ENCODE assay signal across 12 mouse cellular contexts in genomic region chr4:141942403-141942802, GRCm38 (mm10).
A peak's percentile ranks its signal among the peaks of the same experiment; 100 is the strongest.
DNase-seq lines count a peak whose midpoint lies in the region; ATAC-seq and TF ChIP-seq lines count a peak whose summit lies in the region.
"Had no signal": no experiment of that assay in that cellular context is flagged by ENCODE, and none has a peak within 500 bp of the region (broad histone marks: within the 10 kb centered on the region; RNA-seq: fewer than 3 reads in every experiment).

No protein-coding gene starts in this region.

- no peak overlapping the region for H3K9ac ChIP-seq in kidney, embryonic 14.5 days (ENCODE audit: low read depth, low read length)
- H3K9ac ChIP-seq in intestine, postnatal 0 days (ENCODE audit: low read depth, low read length): no peak overlapping the region
- H3K9ac ChIP-seq in stomach, embryonic 14.5 days (replicated peaks; ENCODE audit: low read depth, low read length): no peak overlapping the region
- H3K9ac ChIP-seq: embryonic facial prominence, embryonic 15.5 days; forebrain, postnatal 0 days had no signal

- 47% methylated on average over 11 of the region's 11 CpGs for WGBS in kidney, embryonic 14.5 days
- WGBS in embryonic facial prominence, embryonic 10.5 days: 71% methylated on average over 11 of the region's 11 CpGs
- WGBS in intestine, postnatal 0 days: 12% methylated on average over 11 of the region's 11 CpGs
- 8% methylated on average over 11 of the region's 11 CpGs for WGBS in stomach, embryonic 14.5 days

- H3K27me3 ChIP-seq in kidney, embryonic 14.5 days (ENCODE audit: control insufficient read depth, insufficient read depth, low read length): no peaks in the 10 kb centered on the region
- H3K27me3 ChIP-seq in embryonic facial prominence, embryonic 10.5 days (replicated peaks; ENCODE audit: low read depth, poor library complexity, severe bottlenecking): no peaks in the 10 kb centered on the region
- no peaks in the 10 kb centered on the region for H3K27me3 ChIP-seq in intestine, postnatal 0 days (replicated peaks; ENCODE audit: control insufficient read depth, insufficient read depth, low read length)
- H3K27me3 ChIP-seq in stomach, embryonic 14.5 days (ENCODE audit: control insufficient read depth, insufficient read depth, low read length): no peaks in the 10 kb centered on the region
- H3K27me3 ChIP-seq: embryonic facial prominence, embryonic 15.5 days; Patski had no signal

- 0 out of 2 replicates have a peak overlapping the region, but pooled peaks have one; percentile 10 for H3K4me2 ChIP-seq in kidney, embryonic 14.5 days (replicated peaks; ENCODE audit: low read depth, low read length)
- 0 out of 2 replicates have a peak overlapping the region, but pooled peaks have one; percentile 13 for H3K4me2 ChIP-seq in intestine, postnatal 0 days (replicated peaks; ENCODE audit: low read depth)
- no peak overlapping the region for H3K4me2 ChIP-seq in stomach, embryonic 14.5 days (replicated peaks; ENCODE audit: low read depth, low read length)
- H3K4me2 ChIP-seq: embryonic facial prominence, embryonic 15.5 days had no signal

- DNase-seq in kidney, adult 18-20 months: no peak
- DNase-seq in embryonic facial prominence, embryonic 10.5 days (ENCODE audit: low spot score): no peak
- no peak for DNase-seq in ovary, postnatal 14 days (ENCODE audit: low spot score)
- no peak for DNase-seq in urinary bladder, postnatal 14 days (ENCODE audit: low spot score)
- DNase-seq: cerebellum, adult 9-10 months; forebrain, postnatal 0 days; lung, adult 18-20 months had no signal

- no peak overlapping the region for H3K4me3 ChIP-seq in kidney, embryonic 14.5 days (ENCODE audit: low read length)
- no peak overlapping the region for H3K4me3 ChIP-seq in embryonic facial prominence, embryonic 10.5 days
- H3K4me3 ChIP-seq in intestine, postnatal 0 days (ENCODE audit: low read depth, low read length): no peak overlapping the region
- no peak overlapping the region for H3K4me3 ChIP-seq in stomach, embryonic 14.5 days (ENCODE audit: low read depth, low read length)
- H3K4me3 ChIP-seq: embryonic facial prominence, embryonic 15.5 days had no signal

- no peaks in the 10 kb centered on the region for H3K9me3 ChIP-seq in kidney, embryonic 14.5 days (ENCODE audit: control insufficient read depth, low read length)
- peaks cover 6% of the 10 kb centered on the region; the same call in 1 of the 2 replicates for H3K9me3 ChIP-seq in embryonic facial prominence, embryonic 10.5 days
- H3K9me3 ChIP-seq in intestine, postnatal 0 days (ENCODE audit: control insufficient read depth): no peaks in the 10 kb centered on the region
- H3K9me3 ChIP-seq in stomach, embryonic 14.5 days (ENCODE audit: control insufficient read depth, low read depth, low read length): no peaks in the 10 kb centered on the region
- H3K9me3 ChIP-seq: embryonic facial prominence, embryonic 15.5 days had no signal

- no peak overlapping the region for H3K27ac ChIP-seq in kidney, embryonic 14.5 days (ENCODE audit: low read depth, low read length)
- H3K27ac ChIP-seq in embryonic facial prominence, embryonic 10.5 days (replicated peaks): 0 out of 2 replicates have a peak overlapping the region, but pooled peaks have one; percentile 10
- no peak overlapping the region for H3K27ac ChIP-seq in intestine, postnatal 0 days (ENCODE audit: low read depth, low read length)
- no peak overlapping the region for H3K27ac ChIP-seq in stomach, embryonic 14.5 days (ENCODE audit: low read length)
- H3K27ac ChIP-seq: embryonic facial prominence, embryonic 15.5 days had no signal

- H3K36me3 ChIP-seq in kidney, embryonic 14.5 days (ENCODE audit: control insufficient read depth, insufficient read depth, low read length): no peaks in the 10 kb centered on the region
- H3K36me3 ChIP-seq in embryonic facial prominence, embryonic 10.5 days (replicated peaks): no peaks in the 10 kb centered on the region
- H3K36me3 ChIP-seq in intestine, postnatal 0 days (ENCODE audit: control insufficient read depth, insufficient read depth): no peaks in the 10 kb centered on the region
- H3K36me3 ChIP-seq in stomach, embryonic 14.5 days (ENCODE audit: control insufficient read depth, insufficient read depth, low read length): no peaks in the 10 kb centered on the region
- H3K36me3 ChIP-seq: embryonic facial prominence, embryonic 15.5 days had no signal

- no peaks in the 10 kb centered on the region for H3K4me1 ChIP-seq in kidney, embryonic 14.5 days (ENCODE audit: control insufficient read depth, insufficient read depth, low read length)
- H3K4me1 ChIP-seq in embryonic facial prominence, embryonic 10.5 days: peaks cover 10% of the 10 kb centered on the region
- H3K4me1 ChIP-seq in intestine, postnatal 0 days (replicated peaks; ENCODE audit: control insufficient read depth, insufficient read depth, low read length): 0 out of 2 replicates have a peak, but pooled peaks cover 2% of the 10 kb centered on the region
- peaks cover 10% of the 10 kb centered on the region for H3K4me1 ChIP-seq in stomach, embryonic 14.5 days (ENCODE audit: control insufficient read depth, insufficient read depth, low read length)
- H3K4me1 ChIP-seq: embryonic facial prominence, embryonic 15.5 days had no signal

- ATAC-seq in kidney, embryonic 14.5 days (ENCODE audit: low FRiP score, low TSS enrichment): peak; percentile 18; the same call in 1 of the 2 replicates
- no peak for ATAC-seq in intestine, postnatal 0 days
- ATAC-seq in stomach, embryonic 14.5 days (ENCODE audit: insufficient number of reproducible peaks, insufficient read depth, low FRiP score, low read depth): peak; percentile 18; the same call in 1 of the 2 replicates
- ATAC-seq: forebrain, postnatal 0 days; Patski had no signal

- no peak for TF ChIP-seq CTCF in intestine, postnatal 0 days (IDR thresholded peaks at IDR 0.05; ENCODE audit: low read depth)
